Mouse (Mus musculus) CH12.LX (cell line): ENCODE measurements around the gene Stk24. TPM values are rescaled to one million over a fixed set of nuclear protein-coding genes. Genes with fewer than 3 reads are reported as not detected.

Source experiments
- DNase-seq: peaks from one replicate; pipeline ENCODE4 v3.0.0-alpha.2; 2013; ENCODE audit errors: extremely low read depth
- H3K27ac ChIP-seq: 2 replicates; pipeline ENCODE4 v1.5.1; 2012; ENCODE audit warnings: low read depth, mild to moderate bottlenecking, control low read depth, moderate library complexity; ENCODE audit not compliant: insufficient read depth
- H3K27me3 ChIP-seq: replicated peaks from 2 replicates; pipeline ENCODE3; 2012; ENCODE audit warnings: inconsistent platforms
- H3K36me3 ChIP-seq, 2 experiments: replicated peaks in 1 of 2; 2 replicates each; pipeline versions ENCODE3 to v1.6.1; 2012; ENCODE audit warnings: inconsistent platforms in 1 of 2, low read length in 1 of 2, mild to moderate bottlenecking in 1 of 2, mixed read lengths in 1 of 2, moderate library complexity in 1 of 2; ENCODE audit not compliant: control insufficient read depth in 1 of 2, insufficient read depth in 1 of 2
- H3K4me1 ChIP-seq, 2 experiments: 2 replicates each; pipeline ENCODE4 v1.6.1; 2012; ENCODE audit warnings: inconsistent platforms in 1 of 2, moderate library complexity in 1 of 2; ENCODE audit not compliant: insufficient read depth in 2 of 2, control insufficient read depth in 1 of 2
- H3K4me2 ChIP-seq: 2 replicates; pipeline ENCODE4 v1.6.1; 2012; ENCODE audit warnings: low read depth, mild to moderate bottlenecking, control low read depth; ENCODE audit not compliant: poor library complexity, insufficient read depth, severe bottlenecking
- H3K4me3 ChIP-seq, 3 experiments: fragments of 150-350 bp in 1 of 3; sonication (generic) in 1 of 3; replicated peaks in 1 of 3; 2 replicates each; pipeline versions ENCODE3 to v1.5.1; 2011 to 2012; ENCODE audit warnings: low read depth in 2 of 3, low read length in 2 of 3, mild to moderate bottlenecking in 2 of 3, moderate library complexity in 2 of 3, control low read depth in 1 of 3, improper control_type of control experiment in 1 of 3, inconsistent platforms in 1 of 3, mixed read lengths in 1 of 3; ENCODE audit not compliant: poor library complexity in 1 of 3
- H3K79me2 ChIP-seq: replicated peaks from 2 replicates; pipeline ENCODE4 v1.6.1; 2012; ENCODE audit warnings: mild to moderate bottlenecking, moderate library complexity; ENCODE audit not compliant: control insufficient read depth, poor library complexity, insufficient read depth, severe bottlenecking; ENCODE audit errors: extremely low read depth
- H3K9ac ChIP-seq: 2 replicates; pipeline ENCODE4 v1.6.1; 2012; ENCODE audit warnings: low read depth, mild to moderate bottlenecking, control low read depth, moderate library complexity; ENCODE audit not compliant: insufficient read depth
- H3K9me3 ChIP-seq: replicated peaks from 2 replicates; pipeline ENCODE3; 2012; ENCODE audit warnings: low read length, inconsistent platforms, mixed read lengths
- BHLHE40 ChIP-seq: IDR thresholded peaks from 2 replicates; pipeline ENCODE4 v1.6.1; 2011; ENCODE audit warnings: mild to moderate bottlenecking, low read depth, low read length, improper control_type of control experiment
- CHD1 ChIP-seq: IDR thresholded peaks from 2 replicates; pipeline ENCODE4 v1.6.1; 2012; ENCODE audit warnings: low read depth, low read length, improper control_type of control experiment, inconsistent platforms
- CHD2 ChIP-seq: IDR thresholded peaks from 2 replicates; pipeline ENCODE4 v1.6.1; 2011; ENCODE audit warnings: low read length, improper control_type of control experiment
- CTCF ChIP-seq, 2 experiments: IDR thresholded peaks in 1 of 2; conservative IDR thresholded peaks in 1 of 2; 2 replicates each; pipeline ENCODE4 v1.5.1; 2011 to 2012; ENCODE audit warnings: low read depth in 2 of 2, low read length in 2 of 2, improper control_type of control experiment in 1 of 2, inconsistent platforms in 1 of 2, mild to moderate bottlenecking in 1 of 2, moderate library complexity in 1 of 2
- E2F4 ChIP-seq: IDR thresholded peaks from 2 replicates; pipeline ENCODE4 v1.6.1; 2011; ENCODE audit warnings: low read depth, low read length, improper control_type of control experiment; ENCODE audit not compliant: insufficient replicate concordance
- ELF1 ChIP-seq: IDR thresholded peaks from 2 replicates; pipeline ENCODE4 v1.6.1; 2014; ENCODE audit warnings: low read depth, mild to moderate bottlenecking, inconsistent platforms, low read length, improper control_type of control experiment
- EP300 ChIP-seq: IDR thresholded peaks from 2 replicates; pipeline ENCODE4 v1.6.1; 2011; ENCODE audit warnings: low read length, improper control_type of control experiment
- GABPA ChIP-seq: IDR thresholded peaks from 2 replicates; pipeline ENCODE4 v1.6.1; 2012; ENCODE audit warnings: low read depth, low read length, improper control_type of control experiment, inconsistent platforms; ENCODE audit not compliant: insufficient replicate concordance
- HCFC1 ChIP-seq: IDR thresholded peaks from 2 replicates; pipeline ENCODE4 v1.6.1; 2012; ENCODE audit warnings: low read depth, mild to moderate bottlenecking, inconsistent platforms, low read length, improper control_type of control experiment
- MXI1 ChIP-seq: IDR thresholded peaks from 2 replicates; pipeline ENCODE4 v1.6.1; 2011; ENCODE audit warnings: mild to moderate bottlenecking, low read depth, low read length, improper control_type of control experiment
- NELFE ChIP-seq: IDR thresholded peaks from 2 replicates; pipeline ENCODE4 v1.6.1; 2011; ENCODE audit warnings: low read depth, low read length, improper control_type of control experiment
- NRF1 ChIP-seq: IDR thresholded peaks from 2 replicates; pipeline ENCODE4 v1.6.1; 2014; ENCODE audit warnings: low read depth, mild to moderate bottlenecking, inconsistent platforms, low read length, improper control_type of control experiment, moderate library complexity
- PAX5 ChIP-seq: IDR thresholded peaks from 2 replicates; pipeline ENCODE4 v1.6.1; 2012; ENCODE audit warnings: low read length, inconsistent platforms, mixed read lengths
- RAD21 ChIP-seq: IDR thresholded peaks from 2 replicates; pipeline ENCODE4 v1.6.1; 2011; ENCODE audit warnings: low read depth, mild to moderate bottlenecking, low read length, improper control_type of control experiment, moderate library complexity
- RCOR1 ChIP-seq: conservative IDR thresholded peaks from 2 replicates; pipeline ENCODE4 v1.6.1; 2012; ENCODE audit warnings: low read depth, mild to moderate bottlenecking, inconsistent platforms, low read length, improper control_type of control experiment
- SIN3A ChIP-seq: IDR thresholded peaks from 2 replicates; pipeline ENCODE4 v1.6.1; 2012; ENCODE audit warnings: low read length, improper control_type of control experiment, inconsistent platforms
- SMC3 ChIP-seq: IDR thresholded peaks from 2 replicates; pipeline ENCODE4 v1.6.1; 2011; ENCODE audit warnings: low read depth, low read length, improper control_type of control experiment
- TBP ChIP-seq: conservative IDR thresholded peaks from 2 replicates; pipeline ENCODE4 v1.6.1; 2011; ENCODE audit warnings: low read depth, low read length, improper control_type of control experiment
- TCF12 ChIP-seq: IDR thresholded peaks from 2 replicates; pipeline ENCODE4 v1.6.1; 2014; ENCODE audit warnings: low read depth, mild to moderate bottlenecking, inconsistent platforms, low read length, improper control_type of control experiment
- USF1 ChIP-seq: IDR thresholded peaks from 2 replicates; pipeline ENCODE4 v1.6.1; 2014; ENCODE audit warnings: low read depth, mild to moderate bottlenecking, inconsistent platforms, low read length, improper control_type of control experiment
- USF2 ChIP-seq: conservative IDR thresholded peaks from 2 replicates; pipeline ENCODE4 v1.6.1; 2011; ENCODE audit warnings: low read depth, low read length, improper control_type of control experiment
- ZC3H11A ChIP-seq: IDR thresholded peaks from 2 replicates; pipeline ENCODE4 v1.6.1; 2012; ENCODE audit warnings: low read depth, mild to moderate bottlenecking, inconsistent platforms, low read length, improper control_type of control experiment
- ZMIZ1 ChIP-seq: IDR thresholded peaks from 2 replicates; pipeline ENCODE4 v1.6.1; 2012; ENCODE audit warnings: low read depth, mild to moderate bottlenecking, inconsistent platforms, low read length, improper control_type of control experiment
- ZNF384 ChIP-seq: IDR thresholded peaks from 2 replicates; pipeline ENCODE4 v1.6.1; 2012; ENCODE audit warnings: low read depth, low read length, improper control_type of control experiment, inconsistent platforms
- dilution Hi-C: fragments of 300-500 bp; cut with MboI; formaldehyde crosslinking; loops from 2 replicates; pipeline ENCODE4 v1.14.3; 2020; ENCODE audit warnings: low sequenced_read_pairs; ENCODE audit not compliant: extremely low pct_unique_long_range_greater_than_20kb, extremely low pct_ligation_motif_present
- in situ Hi-C: fragments of 300-500 bp; cut with MboI; formaldehyde crosslinking; loops from 3 replicates; pipeline ENCODE4 v1.14.3; 2019; ENCODE audit warnings: low sequenced_read_pairs, low pct_ligation_motif_present, low pct_unique_long_range_greater_than_20kb, mixed read lengths
- polyA plus RNA-seq: library from polyadenylated mRNA; unstranded; fragments of >175 nt; gene quantifications from 2 replicates; pipeline ENCODE4 v1.2.1, GENCODE M21; 2012; ENCODE audit warnings: low read depth; ENCODE audit not compliant: insufficient read length
- total RNA-seq, 2 experiments: library from RNA; depleted of rRNA; stranded (reverse); fragments of 300-350 nt in 1 of 2; fragments of >200 nt in 1 of 2; gene quantifications; 2 replicates each; pipeline ENCODE4 v1.2.3; 2012 to 2014

The Stk24 gene
- total and polyA plus RNA-seq, 3 experiments, result 35.5 to 96.7 (median 52.7) TPM

DNA sequence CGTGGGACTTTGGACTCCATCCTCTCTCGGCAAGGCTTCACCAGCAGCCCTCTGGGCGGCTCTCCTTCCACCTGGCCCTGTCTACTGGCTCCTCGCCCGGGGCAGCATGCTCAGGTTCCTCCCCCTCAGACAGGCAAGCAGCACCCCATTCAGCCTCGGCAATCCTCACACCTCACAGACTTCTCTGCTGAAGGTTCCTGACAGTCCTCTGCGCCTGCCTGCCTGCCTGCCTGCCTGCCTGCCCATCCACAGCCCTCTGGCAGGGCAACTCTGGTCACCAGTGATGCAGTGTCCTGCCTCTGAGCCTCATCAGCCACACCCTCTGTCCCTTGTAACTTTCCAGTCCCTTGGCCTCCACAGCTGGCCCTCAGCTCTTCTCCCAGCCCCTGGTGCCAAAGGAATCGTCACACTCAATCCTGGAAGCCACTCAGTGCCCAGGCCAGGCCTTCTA is 39.8 kb downstream of the Stk24 start:
- Histone ChIP-seq H3K27me3 (no peaks in the 10 kb centered on the region), H3K9ac (no peak overlapping the region), H3K4me1 (peaks cover 5 to 61% of the 10 kb centered on the region in 2 experiments), H3K4me3 (no peak overlapping the region), H3K27ac (no peak overlapping the region), H3K9me3 (no peaks in the 10 kb centered on the region), H3K36me3 (peaks cover 20 to 89% of the 10 kb centered on the region in 2 experiments), H3K79me2 (peaks cover 59% of the 10 kb centered on the region), H3K4me2 (no peak overlapping the region)
- TF ChIP-seq SIN3A (no peak), BHLHE40 (no peak), RAD21 (no peak), RCOR1 (no peak), CTCF (conservative IDR thresholded peaks at IDR 0.05 in 1 of 2, IDR thresholded peaks at IDR 0.05 in 1 of 2; ENCODE audit: low read depth in 2 of 2, low read length in 2 of 2) (no peak), CHD2 (no peak), TCF12 (no peak), NRF1 (no peak), HCFC1 (no peak), ELF1 (no peak), E2F4 (no peak), SMC3 (no peak), GABPA (no peak), PAX5 (no peak), ZNF384 (no peak), CHD1 (no peak), ZC3H11A (no peak), ZMIZ1 (no peak), USF2 (no peak)
- dilution Hi-C loops, result no loop called here
- DNase-seq, result no peak
- in situ Hi-C loops, result no loop called here

DNA sequence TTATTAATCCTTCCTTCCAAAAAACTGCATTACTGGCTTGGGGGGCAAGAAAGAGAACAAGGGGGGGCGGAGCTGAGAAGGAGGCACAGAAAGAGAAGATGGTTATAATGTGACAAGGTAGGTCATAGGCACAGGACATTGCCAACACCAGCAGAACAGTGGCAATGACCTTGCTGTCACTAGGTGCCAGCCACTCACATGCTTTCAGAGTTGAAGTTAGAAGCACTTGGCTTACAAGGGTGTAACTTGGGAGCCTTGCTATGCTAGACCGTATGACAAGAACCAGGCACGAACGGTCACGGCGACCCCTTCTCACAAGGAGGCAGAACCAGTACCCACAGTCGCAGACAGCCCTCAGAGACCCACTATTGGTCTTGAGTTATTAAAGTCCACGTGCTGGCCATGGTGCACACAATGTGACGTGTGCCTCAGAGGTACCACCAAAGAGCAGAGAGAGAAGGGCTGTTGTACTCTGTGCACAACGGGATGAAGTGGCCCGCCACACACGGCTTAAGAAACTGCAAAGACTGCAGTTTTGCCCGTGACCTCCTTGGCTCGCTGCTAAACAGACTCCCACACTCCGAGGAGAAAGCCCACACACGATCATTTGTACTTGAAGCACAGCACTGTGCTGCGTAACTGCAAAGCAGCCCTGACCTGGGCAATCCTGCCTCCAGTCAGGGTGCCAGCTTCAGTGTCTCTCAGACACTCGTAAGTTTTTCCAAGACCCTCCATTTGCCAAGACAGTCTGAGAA is 40.8 kb downstream of the Stk24 start:
- H3K4me2 ChIP-seq, result no peak overlapping the region
- no peak overlapping the region for H3K27ac ChIP-seq
- H3K4me1 ChIP-seq, result peaks cover 3 to 59% of the 10 kb centered on the region in 2 experiments; a peak in 2 of 4 replicates
- peaks cover 62% of the 10 kb centered on the region for H3K79me2 ChIP-seq
- H3K36me3 ChIP-seq, result peaks cover 20 to 96% of the 10 kb centered on the region in 2 experiments
- in situ Hi-C loops, result no loop called here
- DNase-seq, result no peak
- dilution Hi-C loops, result no loop called here
- H3K9me3 ChIP-seq, result no peaks in the 10 kb centered on the region
- H3K4me3 ChIP-seq, result no peak overlapping the region
- H3K9ac ChIP-seq, result no peak overlapping the region
- H3K27me3 ChIP-seq, result no peaks in the 10 kb centered on the region
- TF ChIP-seq GABPA (no peak), USF1 (no peak), ZMIZ1 (no peak), MXI1 (no peak), TBP (no peak), TCF12 (no peak), EP300 (no peak), RCOR1 (no peak), NELFE (no peak)
